Comparison of ENCODE assay signal across 8 mouse cellular contexts in genomic region chr5:135855156-135855555, GRCm38 (mm10). TPM values are rescaled to one million over a fixed set of nuclear protein-coding genes. Genes with fewer than 3 reads are reported as not detected.
DNase-seq lines count a peak whose midpoint lies in the region; ATAC-seq lines count a peak whose summit lies in the region.

No protein-coding gene starts in this region.

- ATAC-seq in kidney, embryonic 16.5 days (ENCODE audit: low FRiP score, low TSS enrichment) = peak; percentile 68

- H3K4me2 ChIP-seq in kidney, embryonic 16.5 days (replicated peaks; ENCODE audit: low read depth, low read length) = no peak overlapping the region

- peaks cover 84% of the 10 kb centered on the region for H3K27me3 ChIP-seq in kidney, embryonic 16.5 days (ENCODE audit: insufficient read depth, low read length)

- H3K27ac ChIP-seq in kidney, embryonic 16.5 days (ENCODE audit: low read length) = no peak overlapping the region

- H3K4me1 ChIP-seq in kidney, embryonic 16.5 days (ENCODE audit: insufficient read depth, low read length) = peaks cover 13% of the 10 kb centered on the region

- no peak overlapping the region for H3K9ac ChIP-seq in kidney, embryonic 16.5 days (replicated peaks; ENCODE audit: low read length)

- H3K4me3 ChIP-seq in kidney, embryonic 16.5 days (ENCODE audit: low read length) = no peak overlapping the region

- H3K36me3 ChIP-seq in kidney, embryonic 16.5 days (ENCODE audit: insufficient read depth, low read length) = no peaks in the 10 kb centered on the region

- DNase-seq in 3T3-L1 (ENCODE audit: low read depth, low spot score) (peak; percentile 80), MN1 (ENCODE audit: low spot score) (peak; percentile 83)
- DNase-seq in cerebellum, postnatal 14 days = peak; percentile 90 to 94
- peak; percentile 55 to 59 for DNase-seq in gastrocnemius, adult 8-10 months (ENCODE audit: low spot score in 2 of 2)
- DNase-seq in lung, adult 18-20 months = peak; percentile 44 to 71
- peak; percentile 85 for DNase-seq in retina, postnatal 1 day
- DNase-seq in urinary bladder, postnatal 25 days (ENCODE audit: low spot score) = peak; percentile 75

- H3K9me3 ChIP-seq in kidney, embryonic 16.5 days (ENCODE audit: low read length) = no peaks in the 10 kb centered on the region

- 0% methylated on average over 4 of the region's 4 CpGs for WGBS in kidney, embryonic 16.5 days

RNA-seq across cellular contexts. Expression of gene Hspb1, which starts 32.6 kb away (rescaled TPM):
- 100 to 1,000 TPM; 202 to 250 (median 231) TPM for total RNA-seq in gastrocnemius, adult 8-10 months (2022)
- 69.9 and 70.5 TPM in 2 replicates for polyA plus RNA-seq in kidney, embryonic 16.5 days (2015; fragmentation: Nextera tagmentation; extraction: Ambion mirVana)

RNA-seq across cellular contexts. Expression of gene Srrm3, which starts 48.5 kb away (rescaled TPM):
- total RNA-seq in gastrocnemius, adult 8-10 months (2022) = not detected
- polyA plus RNA-seq in kidney, embryonic 16.5 days (2015; fragmentation: Nextera tagmentation; extraction: Ambion mirVana) = 0.27 and 1.0 TPM in 2 replicates
